Mouse (Mus musculus) CH12.LX (cell line): ENCODE results near the gene Med13. TPM values are rescaled to one million over a fixed set of nuclear protein-coding genes. Genes with fewer than 3 reads are reported as not detected.
A peak's percentile ranks its signal among the peaks of the same experiment; 100 is the strongest.

ENCODE experiments used
- DNase-seq: peaks from one replicate; pipeline ENCODE4 v3.0.0-alpha.2; 2013; ENCODE audit errors: extremely low read depth
- H3K27ac ChIP-seq: 2 replicates; pipeline ENCODE4 v1.5.1; 2012; ENCODE audit warnings: low read depth, mild to moderate bottlenecking, control low read depth, moderate library complexity; ENCODE audit not compliant: insufficient read depth
- H3K27me3 ChIP-seq: replicated peaks from 2 replicates; pipeline ENCODE3; 2012; ENCODE audit warnings: inconsistent platforms
- H3K36me3 ChIP-seq, 2 experiments: replicated peaks in 1 of 2; 2 replicates each; pipeline versions ENCODE3 to v1.6.1; 2012; ENCODE audit warnings: inconsistent platforms in 1 of 2, low read length in 1 of 2, mild to moderate bottlenecking in 1 of 2, mixed read lengths in 1 of 2, moderate library complexity in 1 of 2; ENCODE audit not compliant: control insufficient read depth in 1 of 2, insufficient read depth in 1 of 2
- H3K4me1 ChIP-seq, 2 experiments: 2 replicates each; pipeline ENCODE4 v1.6.1; 2012; ENCODE audit warnings: inconsistent platforms in 1 of 2, moderate library complexity in 1 of 2; ENCODE audit not compliant: insufficient read depth in 2 of 2, control insufficient read depth in 1 of 2
- H3K4me2 ChIP-seq: 2 replicates; pipeline ENCODE4 v1.6.1; 2012; ENCODE audit warnings: low read depth, mild to moderate bottlenecking, control low read depth; ENCODE audit not compliant: poor library complexity, insufficient read depth, severe bottlenecking
- H3K4me3 ChIP-seq, 3 experiments: fragments of 150-350 bp in 1 of 3; sonication (generic) in 1 of 3; replicated peaks in 1 of 3; 2 replicates each; pipeline versions ENCODE3 to v1.5.1; 2011 to 2012; ENCODE audit warnings: low read depth in 2 of 3, low read length in 2 of 3, mild to moderate bottlenecking in 2 of 3, moderate library complexity in 2 of 3, control low read depth in 1 of 3, improper control_type of control experiment in 1 of 3, inconsistent platforms in 1 of 3, mixed read lengths in 1 of 3; ENCODE audit not compliant: poor library complexity in 1 of 3
- H3K79me2 ChIP-seq: replicated peaks from 2 replicates; pipeline ENCODE4 v1.6.1; 2012; ENCODE audit warnings: mild to moderate bottlenecking, moderate library complexity; ENCODE audit not compliant: control insufficient read depth, poor library complexity, insufficient read depth, severe bottlenecking; ENCODE audit errors: extremely low read depth
- H3K9ac ChIP-seq: 2 replicates; pipeline ENCODE4 v1.6.1; 2012; ENCODE audit warnings: low read depth, mild to moderate bottlenecking, control low read depth, moderate library complexity; ENCODE audit not compliant: insufficient read depth
- H3K9me3 ChIP-seq: replicated peaks from 2 replicates; pipeline ENCODE3; 2012; ENCODE audit warnings: low read length, inconsistent platforms, mixed read lengths
- BHLHE40 ChIP-seq: IDR thresholded peaks from 2 replicates; pipeline ENCODE4 v1.6.1; 2011; ENCODE audit warnings: mild to moderate bottlenecking, low read depth, low read length, improper control_type of control experiment
- CHD1 ChIP-seq: IDR thresholded peaks from 2 replicates; pipeline ENCODE4 v1.6.1; 2012; ENCODE audit warnings: low read depth, low read length, improper control_type of control experiment, inconsistent platforms
- CHD2 ChIP-seq: IDR thresholded peaks from 2 replicates; pipeline ENCODE4 v1.6.1; 2011; ENCODE audit warnings: low read length, improper control_type of control experiment
- CTCF ChIP-seq, 2 experiments: IDR thresholded peaks in 1 of 2; conservative IDR thresholded peaks in 1 of 2; 2 replicates each; pipeline ENCODE4 v1.5.1; 2011 to 2012; ENCODE audit warnings: low read depth in 2 of 2, low read length in 2 of 2, improper control_type of control experiment in 1 of 2, inconsistent platforms in 1 of 2, mild to moderate bottlenecking in 1 of 2, moderate library complexity in 1 of 2
- E2F4 ChIP-seq: IDR thresholded peaks from 2 replicates; pipeline ENCODE4 v1.6.1; 2011; ENCODE audit warnings: low read depth, low read length, improper control_type of control experiment; ENCODE audit not compliant: insufficient replicate concordance
- ELF1 ChIP-seq: IDR thresholded peaks from 2 replicates; pipeline ENCODE4 v1.6.1; 2014; ENCODE audit warnings: low read depth, mild to moderate bottlenecking, inconsistent platforms, low read length, improper control_type of control experiment
- ETS1 ChIP-seq: conservative IDR thresholded peaks from 2 replicates; pipeline ENCODE4 v1.6.1; 2012; ENCODE audit warnings: low read depth, mild to moderate bottlenecking, inconsistent platforms, low read length, improper control_type of control experiment, moderate library complexity
- GABPA ChIP-seq: IDR thresholded peaks from 2 replicates; pipeline ENCODE4 v1.6.1; 2012; ENCODE audit warnings: low read depth, low read length, improper control_type of control experiment, inconsistent platforms; ENCODE audit not compliant: insufficient replicate concordance
- HCFC1 ChIP-seq: IDR thresholded peaks from 2 replicates; pipeline ENCODE4 v1.6.1; 2012; ENCODE audit warnings: low read depth, mild to moderate bottlenecking, inconsistent platforms, low read length, improper control_type of control experiment
- IRF4 ChIP-seq: IDR thresholded peaks from 2 replicates; pipeline ENCODE4 v1.6.1; 2014; ENCODE audit warnings: low read depth, mild to moderate bottlenecking, inconsistent platforms, low read length, improper control_type of control experiment
- JUND ChIP-seq: conservative IDR thresholded peaks from 2 replicates; pipeline ENCODE4 v1.6.1; 2011; ENCODE audit warnings: low read depth, low read length, improper control_type of control experiment
- KAT2A ChIP-seq: IDR thresholded peaks from 2 replicates; pipeline ENCODE4 v1.6.1; 2012; ENCODE audit warnings: low read length, improper control_type of control experiment, inconsistent platforms; ENCODE audit not compliant: insufficient replicate concordance
- MAFK ChIP-seq: IDR thresholded peaks from 2 replicates; pipeline ENCODE4 v1.6.1; 2011; ENCODE audit warnings: low read length, improper control_type of control experiment; ENCODE audit not compliant: insufficient replicate concordance
- MAZ ChIP-seq: IDR thresholded peaks from 2 replicates; pipeline ENCODE4 v1.6.1; 2012; ENCODE audit warnings: low read depth, mild to moderate bottlenecking, inconsistent platforms, low read length, improper control_type of control experiment, moderate library complexity
- MEF2A ChIP-seq: IDR thresholded peaks from 2 replicates; pipeline ENCODE4 v1.6.1; 2014; ENCODE audit warnings: low read depth, mild to moderate bottlenecking, inconsistent platforms, low read length, improper control_type of control experiment, borderline replicate concordance
- MYC ChIP-seq: IDR thresholded peaks from 2 replicates; pipeline ENCODE4 v1.6.1; 2011; ENCODE audit warnings: low read depth, mild to moderate bottlenecking, improper control_type of control experiment, low read length
- NELFE ChIP-seq: IDR thresholded peaks from 2 replicates; pipeline ENCODE4 v1.6.1; 2011; ENCODE audit warnings: low read depth, low read length, improper control_type of control experiment
- NRF1 ChIP-seq: IDR thresholded peaks from 2 replicates; pipeline ENCODE4 v1.6.1; 2014; ENCODE audit warnings: low read depth, mild to moderate bottlenecking, inconsistent platforms, low read length, improper control_type of control experiment, moderate library complexity
- PAX5 ChIP-seq: IDR thresholded peaks from 2 replicates; pipeline ENCODE4 v1.6.1; 2012; ENCODE audit warnings: low read length, inconsistent platforms, mixed read lengths
- POLR2A ChIP-seq: IDR thresholded peaks from 2 replicates; pipeline ENCODE4 v1.6.1; 2011; ENCODE audit warnings: low read depth, mild to moderate bottlenecking, improper control_type of control experiment, low read length
- RAD21 ChIP-seq: IDR thresholded peaks from 2 replicates; pipeline ENCODE4 v1.6.1; 2011; ENCODE audit warnings: low read depth, mild to moderate bottlenecking, low read length, improper control_type of control experiment, moderate library complexity
- RCOR1 ChIP-seq: conservative IDR thresholded peaks from 2 replicates; pipeline ENCODE4 v1.6.1; 2012; ENCODE audit warnings: low read depth, mild to moderate bottlenecking, inconsistent platforms, low read length, improper control_type of control experiment
- SIN3A ChIP-seq: IDR thresholded peaks from 2 replicates; pipeline ENCODE4 v1.6.1; 2012; ENCODE audit warnings: low read length, improper control_type of control experiment, inconsistent platforms
- SMC3 ChIP-seq: IDR thresholded peaks from 2 replicates; pipeline ENCODE4 v1.6.1; 2011; ENCODE audit warnings: low read depth, low read length, improper control_type of control experiment
- TCF12 ChIP-seq: IDR thresholded peaks from 2 replicates; pipeline ENCODE4 v1.6.1; 2014; ENCODE audit warnings: low read depth, mild to moderate bottlenecking, inconsistent platforms, low read length, improper control_type of control experiment
- UBTF ChIP-seq: IDR thresholded peaks from 2 replicates; pipeline ENCODE4 v1.6.1; 2012; ENCODE audit warnings: low read depth, mild to moderate bottlenecking, inconsistent platforms, low read length, improper control_type of control experiment, moderate library complexity
- USF1 ChIP-seq: IDR thresholded peaks from 2 replicates; pipeline ENCODE4 v1.6.1; 2014; ENCODE audit warnings: low read depth, mild to moderate bottlenecking, inconsistent platforms, low read length, improper control_type of control experiment
- USF2 ChIP-seq: conservative IDR thresholded peaks from 2 replicates; pipeline ENCODE4 v1.6.1; 2011; ENCODE audit warnings: low read depth, low read length, improper control_type of control experiment
- ZC3H11A ChIP-seq: IDR thresholded peaks from 2 replicates; pipeline ENCODE4 v1.6.1; 2012; ENCODE audit warnings: low read depth, mild to moderate bottlenecking, inconsistent platforms, low read length, improper control_type of control experiment
- ZMIZ1 ChIP-seq: IDR thresholded peaks from 2 replicates; pipeline ENCODE4 v1.6.1; 2012; ENCODE audit warnings: low read depth, mild to moderate bottlenecking, inconsistent platforms, low read length, improper control_type of control experiment
- ZNF384 ChIP-seq: IDR thresholded peaks from 2 replicates; pipeline ENCODE4 v1.6.1; 2012; ENCODE audit warnings: low read depth, low read length, improper control_type of control experiment, inconsistent platforms
- dilution Hi-C: fragments of 300-500 bp; cut with MboI; formaldehyde crosslinking; loops from 2 replicates; pipeline ENCODE4 v1.14.3; 2020; ENCODE audit warnings: low sequenced_read_pairs; ENCODE audit not compliant: extremely low pct_unique_long_range_greater_than_20kb, extremely low pct_ligation_motif_present
- in situ Hi-C: fragments of 300-500 bp; cut with MboI; formaldehyde crosslinking; loops from 3 replicates; pipeline ENCODE4 v1.14.3; 2019; ENCODE audit warnings: low sequenced_read_pairs, low pct_ligation_motif_present, low pct_unique_long_range_greater_than_20kb, mixed read lengths
- polyA plus RNA-seq: library from polyadenylated mRNA; unstranded; fragments of >175 nt; gene quantifications from 2 replicates; pipeline ENCODE4 v1.2.1, GENCODE M21; 2012; ENCODE audit warnings: low read depth; ENCODE audit not compliant: insufficient read length
- total RNA-seq, 2 experiments: library from RNA; depleted of rRNA; stranded (reverse); fragments of 300-350 nt in 1 of 2; fragments of >200 nt in 1 of 2; gene quantifications; 2 replicates each; pipeline ENCODE4 v1.2.3; 2012 to 2014

The Med13 gene
- total and polyA plus RNA-seq, 3 experiments = 37.9 to 47.6 (median 41.5) TPM

DNA sequence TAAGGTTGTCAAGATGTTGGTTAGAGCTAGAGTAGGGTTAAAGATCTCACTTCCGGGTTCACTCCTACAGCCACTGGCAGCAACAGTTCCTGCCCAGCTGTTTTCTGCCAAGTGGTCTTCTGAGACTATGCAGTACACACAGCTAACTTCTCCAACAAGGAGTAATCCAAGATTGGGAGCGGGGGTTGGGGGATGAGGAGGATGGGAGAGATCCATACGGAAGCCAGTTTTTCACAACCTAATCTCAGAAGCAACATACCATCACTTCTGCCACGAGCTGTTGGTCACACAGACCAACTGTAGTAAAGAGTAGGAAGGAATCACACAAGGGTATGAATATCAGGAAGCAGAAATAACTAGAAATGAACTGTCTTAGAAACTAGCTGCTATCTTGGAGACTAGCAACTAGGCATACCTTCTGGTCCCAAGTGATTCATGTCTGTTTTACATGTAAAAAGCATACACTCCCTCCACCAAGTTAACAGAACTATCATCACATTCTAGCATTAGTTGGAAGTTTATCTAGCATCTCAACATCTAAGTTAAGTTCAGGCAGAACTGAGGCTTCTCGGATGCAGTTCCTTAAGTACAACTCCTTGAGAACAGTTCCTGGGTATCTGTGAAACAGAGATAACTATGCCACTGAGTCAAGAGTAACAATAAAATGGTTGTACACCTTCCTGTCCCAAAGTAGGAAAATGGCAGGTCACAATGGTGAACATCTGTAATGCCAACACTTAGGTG, 7.5 kb upstream of the Med13 start:
- no peaks in the 10 kb centered on the region for H3K79me2 ChIP-seq
- dilution Hi-C loops (no loop called here), in situ Hi-C loops (no loop called here)
- no peak overlapping the region for H3K9ac ChIP-seq
- no peaks in the 10 kb centered on the region for H3K36me3 ChIP-seq
- TF ChIP-seq ZNF384 (no peak), ELF1 (peak; percentile 69), PAX5 (no peak)
- no peak overlapping the region for H3K4me3 ChIP-seq
- peaks cover 5% of the 10 kb centered on the region for H3K27me3 ChIP-seq
- no peak overlapping the region for H3K4me2 ChIP-seq
- H3K27ac ChIP-seq = no peak overlapping the region
- no peaks in the 10 kb centered on the region for H3K9me3 ChIP-seq
- H3K4me1 ChIP-seq = peaks cover 3 to 19% of the 10 kb centered on the region in 2 experiments; a peak in 2 of 4 replicates
- no peak for DNase-seq

DNA sequence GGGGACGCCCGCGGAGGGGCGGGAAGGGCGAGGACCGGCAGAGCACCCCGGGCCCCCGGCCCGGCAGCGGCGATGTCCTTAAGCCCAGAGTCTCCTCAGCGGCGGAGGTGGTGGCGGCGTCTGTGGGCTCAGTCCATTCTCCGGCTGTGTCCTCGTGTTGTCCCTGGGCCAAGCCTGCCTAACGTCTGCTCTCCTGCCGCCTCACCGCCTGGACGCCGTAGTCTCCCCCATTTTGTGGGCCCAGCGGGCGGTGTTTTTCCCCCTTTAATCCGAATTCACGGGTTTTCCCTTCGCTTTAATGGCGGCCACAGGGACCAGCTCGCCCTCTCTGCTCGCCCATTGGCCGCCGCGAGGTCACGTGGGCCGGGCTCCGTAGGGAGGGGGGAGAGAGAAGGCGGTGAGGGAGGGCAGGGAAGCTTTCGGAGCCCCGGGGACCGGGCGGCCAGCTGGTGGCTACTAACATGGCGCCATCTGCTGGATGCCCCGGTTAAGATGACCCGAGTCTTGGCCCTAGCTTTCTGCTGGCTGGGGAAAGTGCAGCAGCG, 654 bp upstream of the Med13 start:
- H3K9ac ChIP-seq = peak overlapping the region; percentile 99
- peak overlapping the region; percentile 92 for H3K27ac ChIP-seq
- H3K4me1 ChIP-seq = peaks cover 5 to 25% of the 10 kb centered on the region in 2 experiments; a peak in 3 of 4 replicates
- dilution Hi-C loops = no loop called here
- H3K36me3 ChIP-seq = peaks cover 10 to 18% of the 10 kb centered on the region in 2 experiments
- H3K9me3 ChIP-seq = no peaks in the 10 kb centered on the region
- in situ Hi-C loops = no loop called here
- peaks cover 8% of the 10 kb centered on the region for H3K27me3 ChIP-seq
- peaks cover 46% of the 10 kb centered on the region for H3K79me2 ChIP-seq
- H3K4me3 ChIP-seq = peak overlapping the region; percentile 79 to 93 (median 85)
- peak; percentile 99 for DNase-seq
- H3K4me2 ChIP-seq = no peak overlapping the region
- TF ChIP-seq MYC = no peak
- peak; percentile 97 for TF ChIP-seq NELFE
- TF ChIP-seq RCOR1 = 0 out of 2 replicates have a peak, but pooled peaks have one; percentile 67
- peak; percentile 46; the same call in 1 of the 2 replicates for TF ChIP-seq IRF4
- peak; percentile 95 for TF ChIP-seq MAZ
- no peak for TF ChIP-seq MAFK
- peak; percentile 1; the same call in 1 of the 2 replicates for TF ChIP-seq ELF1
- TF ChIP-seq MEF2A = no peak
- TF ChIP-seq SIN3A = peak; percentile 90
- peak; percentile 82; the same call in 1 of the 2 replicates for TF ChIP-seq TCF12
- TF ChIP-seq SMC3 = peak; percentile 84
- TF ChIP-seq BHLHE40 = peak; percentile 20; the same call in 1 of the 2 replicates
- peak; percentile 94 for TF ChIP-seq ZMIZ1
- TF ChIP-seq ETS1 = no peak
- TF ChIP-seq ZC3H11A = peak; percentile 37; the same call in 1 of the 2 replicates
- TF ChIP-seq KAT2A = 0 out of 2 replicates have a peak, but pooled peaks have one; percentile 42
- TF ChIP-seq NRF1 = peak; percentile 61
- peak; percentile 62 for TF ChIP-seq HCFC1
- TF ChIP-seq POLR2A = peak; percentile 98
- no peak for TF ChIP-seq GABPA
- TF ChIP-seq CHD1 = no peak; the same call in 1 of the 2 replicates
- peak; percentile 97 for TF ChIP-seq USF2
- TF ChIP-seq JUND = no peak
- peak; percentile 99 for TF ChIP-seq UBTF
- TF ChIP-seq USF1 = peak; percentile 99
- TF ChIP-seq E2F4 = no peak
- no peak for TF ChIP-seq CHD2
- peak; percentile 18 to 93; a peak in 2 of 4 replicates for TF ChIP-seq CTCF (conservative IDR thresholded peaks at IDR 0.05 in 1 of 2, IDR thresholded peaks at IDR 0.05 in 1 of 2; ENCODE audit: low read depth in 2 of 2, low read length in 2 of 2)
- peak; percentile 80 for TF ChIP-seq RAD21
